Mouse (Mus musculus) frontal cortex, postnatal 25 days (tissue): Measurements from ENCODE around the gene Gm44502.

Experiments
- DNase-seq, 2 experiments: peaks; one replicate each; pipeline ENCODE4 v3.0.0; 2022; ENCODE audit warnings: low spot score in 2 of 2

Gm44502 gene

GRCm38 (mm10) chr15:89399716-89400115, 29.8 kb downstream of the Gm44502 start:
- DNase-seq, result no peak

- DNase-seq, result no peak
Observed at GRCm38 (mm10) chr15:89398146-89398545, 31.4 kb downstream of the Gm44502 start.

GRCm38 (mm10) chr15:89396883-89397282, 32.6 kb downstream of the Gm44502 start:
- no peak for DNase-seq

GRCm38 (mm10) chr15:89390081-89390480, 39.4 kb downstream of the Gm44502 start:
- DNase-seq, result no peak

GRCm38 (mm10) chr15:89387127-89387526, 42.4 kb downstream of the Gm44502 start:
- DNase-seq, result no peak

- no peak for DNase-seq
Observed at GRCm38 (mm10) chr15:89384617-89385016, 44.9 kb downstream of the Gm44502 start, which contains the start of gene Klhdc7b. Gene Klhdc7b, plus strand, starts transcription at chr15:89384917.

DNA sequence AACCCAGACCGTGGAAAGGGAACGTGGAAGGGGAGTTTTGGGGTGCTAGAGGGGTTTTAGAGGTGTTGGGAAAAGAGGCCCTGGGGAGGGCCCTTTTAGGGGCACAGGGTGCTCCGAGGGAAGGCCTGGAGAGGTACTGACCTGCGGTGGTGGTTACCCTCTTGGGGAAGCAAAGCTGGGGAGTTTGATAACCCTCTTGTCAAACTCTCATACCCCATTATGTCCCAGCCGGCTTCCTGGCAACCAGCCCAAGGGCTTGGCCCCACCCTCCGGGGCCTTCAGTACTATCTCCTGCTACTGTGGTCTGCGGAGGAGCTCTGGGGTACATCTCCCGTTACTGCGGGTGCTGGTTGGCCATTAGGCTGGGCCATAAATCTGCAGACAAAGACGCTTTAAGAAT, 50.1 kb downstream of the Gm44502 start:
- DNase-seq, result no peak

DNA sequence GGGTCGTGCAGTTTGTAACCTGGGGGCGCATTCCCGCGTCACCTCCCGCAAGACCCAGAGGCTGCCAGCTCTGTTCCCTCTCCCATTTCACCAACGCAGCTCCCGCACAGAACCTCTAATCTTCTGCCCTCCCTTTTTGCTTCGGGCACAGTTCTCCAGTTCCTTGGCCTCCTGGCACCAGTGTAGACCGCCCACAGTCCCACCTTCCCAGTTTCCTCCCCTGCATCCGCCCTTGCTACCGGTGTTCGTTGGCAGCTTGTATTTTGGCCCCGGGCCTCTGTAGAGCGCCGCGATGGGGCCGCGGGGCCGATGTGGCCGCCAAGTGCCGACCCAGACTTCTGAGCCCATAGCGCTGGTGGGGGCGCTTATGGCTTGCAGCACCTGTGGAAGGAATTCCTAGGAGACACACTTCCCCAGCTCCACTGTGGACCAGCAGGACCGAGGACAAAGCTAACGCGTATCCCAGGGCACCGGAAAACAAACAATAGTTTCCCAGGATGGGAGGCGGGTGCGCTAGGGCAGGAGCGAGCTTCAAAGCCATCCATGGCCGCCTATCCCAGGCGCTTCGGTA, 50.6 kb downstream of the Gm44502 start, which contains the start of gene Odf3b:
Odf3b (minus strand) TSS at position 452 of the 571 bp plus-strand sequence.
- no peak for DNase-seq

DNA sequence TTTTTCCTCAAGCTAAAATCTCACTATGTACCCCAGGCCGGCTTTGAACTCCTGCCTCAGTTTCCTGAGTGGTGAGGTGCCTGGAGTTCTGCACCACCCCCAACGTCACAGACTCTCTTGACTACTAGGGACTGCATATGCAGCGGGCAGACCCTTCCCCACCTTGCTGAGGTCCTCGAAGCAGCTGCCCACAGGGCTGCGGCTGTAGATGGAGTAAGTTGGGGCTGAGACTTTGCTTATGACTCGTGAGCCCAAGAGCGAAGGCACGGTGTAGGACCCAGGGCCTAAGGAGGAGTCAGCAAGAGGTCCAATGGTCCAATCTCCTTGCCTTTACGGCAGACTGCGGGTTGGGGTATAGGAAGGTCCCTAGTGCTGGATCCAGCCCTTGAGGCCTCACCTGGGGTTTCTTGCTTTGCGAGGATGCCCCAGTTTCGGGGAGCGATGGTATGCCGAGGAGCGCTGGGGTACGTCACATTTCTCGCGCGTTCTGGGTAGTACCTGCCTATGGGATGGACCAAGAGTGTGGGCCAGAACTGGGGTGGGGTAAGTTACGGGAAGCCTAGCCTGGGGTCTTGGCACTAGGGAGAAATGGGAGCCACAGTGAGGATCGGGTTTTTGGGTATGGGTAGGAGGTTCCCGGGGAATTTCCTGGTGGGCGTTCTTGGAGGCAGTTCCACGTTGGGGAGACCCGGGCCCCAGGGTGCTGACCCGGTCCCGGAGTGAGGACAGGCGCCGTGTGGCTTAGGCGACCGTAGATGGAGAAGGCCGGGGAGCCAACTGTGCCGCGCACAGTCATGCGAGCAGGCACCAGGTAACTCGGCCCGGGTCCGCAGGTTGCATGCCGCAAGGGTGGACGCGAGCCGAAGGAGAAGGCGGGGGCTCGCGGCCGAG, 51.3 kb downstream of the Gm44502 start:
- no peak for DNase-seq

DNA sequence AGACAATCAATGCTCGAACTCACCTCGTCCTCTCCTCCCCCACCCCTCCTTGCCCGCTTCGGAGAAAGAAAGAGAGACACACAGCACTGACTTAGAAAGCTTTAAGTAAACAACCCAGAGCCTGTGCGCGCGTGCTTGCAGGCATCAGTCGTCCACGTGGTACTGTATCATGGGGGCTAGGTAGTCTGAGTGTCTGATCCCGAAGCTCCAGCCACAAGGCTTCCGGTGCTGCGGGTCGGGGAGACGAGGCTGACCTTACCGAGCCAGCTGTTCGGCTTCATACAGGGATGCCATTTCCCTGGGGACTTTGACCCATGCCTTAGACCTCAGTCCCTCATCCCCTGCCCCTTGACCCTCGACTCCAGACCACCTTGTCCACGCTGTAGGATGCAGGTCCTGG, 52.1 kb downstream of the Gm44502 start:
- no peak for DNase-seq

DNA sequence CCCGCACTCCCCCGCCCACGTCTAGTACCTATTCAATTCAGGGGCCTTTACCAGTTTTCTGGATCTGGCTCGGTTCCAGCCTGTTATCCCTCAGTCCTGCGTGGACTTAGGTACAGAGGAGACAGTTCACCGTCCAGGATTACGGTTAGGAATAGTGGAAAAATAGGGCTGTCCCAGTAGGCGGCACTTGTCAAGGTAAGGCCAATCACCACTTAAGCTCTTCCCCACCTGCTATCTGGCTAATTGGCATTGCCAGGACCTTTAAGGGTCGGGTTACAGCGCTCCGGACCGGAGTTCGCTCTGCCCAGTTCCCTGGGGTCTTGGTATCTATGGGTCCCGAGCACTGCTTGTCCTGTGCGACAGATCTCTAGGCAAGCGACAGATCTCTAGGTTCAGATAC, 52.5 kb downstream of the Gm44502 start, which contains the start of gene Tymp:
Tymp (minus strand) TSS at position 83 of the 400 bp plus-strand sequence.
- DNase-seq, result no peak

GRCm38 (mm10) chr15:89376040-89376439, 53.5 kb downstream of the Gm44502 start:
- no peak for DNase-seq

GRCm38 (mm10) chr15:89374801-89375534, 54.5 kb downstream of the Gm44502 start:
- DNase-seq, result no peak

DNA sequence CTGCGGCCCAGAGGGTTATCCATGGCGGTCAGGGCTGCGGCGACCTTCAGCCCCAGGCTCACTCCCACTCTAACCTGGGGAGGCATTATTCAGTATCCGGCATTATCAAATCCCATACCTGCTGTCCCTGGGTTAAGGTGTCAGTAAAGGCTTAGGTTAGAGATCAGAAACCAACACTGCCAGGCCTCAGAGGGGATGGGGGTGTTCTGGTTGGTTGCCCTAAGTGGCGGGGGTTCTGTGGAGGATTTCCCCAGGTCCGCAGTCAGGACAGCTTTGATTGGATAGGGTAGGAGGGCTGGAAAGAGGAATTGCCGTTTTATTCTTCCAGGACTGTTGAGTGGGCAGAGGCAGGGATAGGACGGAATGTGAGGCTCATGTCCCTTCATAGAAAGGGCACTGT, 55.2 kb downstream of the Gm44502 start:
- no peak for DNase-seq

- peak; percentile 95 to 97 for DNase-seq
Observed at GRCm38 (mm10) chr15:89373762-89374248, 55.7 kb downstream of the Gm44502 start, which contains the start of gene Sco2. Gene Sco2, minus strand, starts transcription at chr15:89373846.

DNA sequence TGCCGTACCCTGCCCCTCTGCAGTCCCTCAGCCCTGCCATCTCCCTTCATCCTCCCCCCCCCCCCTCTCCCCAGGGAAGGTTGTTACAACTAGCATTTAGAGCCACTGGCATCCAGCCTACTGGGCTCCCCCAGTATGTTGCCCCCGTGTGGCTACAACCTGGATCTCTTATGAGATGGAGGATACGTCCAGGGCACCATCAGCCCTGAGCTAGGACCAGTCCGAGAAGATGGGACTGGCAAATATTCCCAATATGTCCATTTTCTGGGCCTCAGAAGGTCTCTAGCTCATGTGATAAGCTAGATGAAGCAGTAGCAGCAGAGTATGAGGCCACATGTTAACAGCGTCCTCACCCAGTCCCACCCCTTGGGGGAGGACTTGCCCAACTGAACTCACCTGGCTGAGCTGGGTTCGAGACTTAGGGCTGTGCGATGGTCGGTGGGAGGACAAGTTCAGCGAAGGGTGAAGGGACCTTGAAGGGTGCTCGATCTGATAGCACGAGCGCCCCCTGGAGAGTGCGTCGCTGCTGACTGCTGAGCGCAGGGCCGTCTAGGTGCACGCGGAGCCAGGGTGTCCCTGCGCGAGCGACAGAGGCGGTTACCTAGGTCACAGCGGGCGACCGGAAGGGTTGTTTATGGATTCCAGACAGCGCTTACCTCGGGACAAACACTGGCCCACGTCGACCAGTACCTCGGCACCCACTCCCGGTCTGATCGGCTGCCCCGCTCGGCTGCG, 56.3 kb downstream of the Gm44502 start:
- DNase-seq, result peak; percentile 78 to 81

DNA sequence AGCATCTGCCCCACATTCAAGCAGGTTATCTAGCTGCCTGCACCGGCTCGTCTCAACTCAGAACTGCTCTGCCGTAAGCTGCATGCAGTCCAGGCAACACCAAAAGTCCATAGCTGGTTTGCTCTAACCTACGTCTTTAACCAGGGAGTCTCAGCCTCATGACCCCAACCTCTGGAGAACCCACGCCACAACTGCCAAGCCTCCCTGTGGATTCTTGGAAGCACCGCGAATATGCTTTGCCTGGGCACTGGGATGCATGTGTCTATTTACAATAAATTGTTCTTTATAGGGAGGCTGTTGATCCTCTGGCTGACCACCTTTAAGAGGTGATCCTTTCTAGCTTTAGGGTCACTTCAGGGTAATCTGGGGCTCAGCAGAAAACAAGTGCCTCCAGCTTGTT, 57.0 kb downstream of the Gm44502 start:
- DNase-seq, result no peak

DNA sequence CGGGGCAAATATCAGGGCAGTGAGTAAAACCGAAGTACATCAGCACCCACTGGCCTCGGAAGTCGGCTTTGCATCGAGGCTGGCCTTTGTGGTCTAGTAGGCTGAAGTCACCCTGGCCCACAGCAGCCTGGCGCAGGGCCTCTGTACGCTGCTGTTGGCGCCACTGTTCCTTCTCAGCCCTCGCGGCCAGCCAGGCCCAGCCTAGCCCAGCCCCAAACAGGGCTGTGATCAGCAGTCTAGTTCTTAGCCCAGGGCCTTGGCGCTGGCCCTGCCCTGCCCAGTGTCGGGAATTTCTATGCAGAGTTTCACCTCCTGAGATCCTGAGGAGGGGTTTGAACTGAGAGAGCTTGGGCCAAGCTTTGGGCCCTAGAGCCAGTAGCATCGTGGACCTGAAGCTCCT, 57.4 kb downstream of the Gm44502 start:
- DNase-seq, result no peak
